In the genomic region with DNA sequence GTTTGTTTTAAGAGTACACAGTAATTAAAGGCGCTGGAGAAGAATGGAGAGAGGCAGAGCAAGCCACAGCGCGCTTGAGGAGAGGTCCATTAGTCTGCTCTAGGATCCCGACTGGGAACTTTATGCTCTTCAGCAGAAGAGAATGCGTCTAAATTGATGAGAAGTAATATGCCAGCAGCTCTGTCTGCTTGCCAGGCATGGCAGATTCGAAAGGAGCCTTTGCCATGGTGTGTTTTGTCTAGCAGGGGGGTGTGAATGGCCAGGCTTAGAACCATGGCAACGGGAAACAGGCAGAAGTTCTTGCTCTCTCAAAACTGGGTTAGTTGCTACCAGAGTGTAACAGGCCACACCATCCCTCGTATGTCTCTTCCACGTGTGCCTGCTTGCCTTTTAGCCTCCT, we compare ENCODE assay signal across 13 mouse cellular contexts.
A peak's percentile ranks its signal among the peaks of the same experiment; 100 is the strongest.
DNase-seq lines count a peak whose midpoint lies in the region; ATAC-seq lines count a peak whose summit lies in the region.
"Had no signal": no experiment of that assay in that cellular context is flagged by ENCODE, and none has a peak within 500 bp of the region (broad histone marks: within the 10 kb centered on the region; RNA-seq: fewer than 3 reads in every experiment).

No protein-coding gene starts in this region.

- no peak overlapping the region for H3K4me3 ChIP-seq in hindbrain, embryonic 15.5 days
- no peak overlapping the region for H3K4me3 ChIP-seq in midbrain, embryonic 15.5 days
- H3K4me3 ChIP-seq: limb, embryonic 13.5 days had no signal

- no peak overlapping the region for H3K9ac ChIP-seq in hindbrain, embryonic 15.5 days
- no peak overlapping the region for H3K9ac ChIP-seq in midbrain, embryonic 15.5 days
- H3K9ac ChIP-seq: limb, embryonic 13.5 days had no signal

- peaks cover 9% of the 10 kb centered on the region; the same call in 1 of the 2 replicates for H3K4me1 ChIP-seq in hindbrain, embryonic 15.5 days (replicated peaks)
- peaks cover 6% of the 10 kb centered on the region for H3K4me1 ChIP-seq in midbrain, embryonic 15.5 days
- H3K4me1 ChIP-seq: limb, embryonic 13.5 days had no signal

- no peaks in the 10 kb centered on the region for H3K27me3 ChIP-seq in hindbrain, embryonic 15.5 days
- H3K27me3 ChIP-seq in midbrain, embryonic 15.5 days (replicated peaks), result no peaks in the 10 kb centered on the region
- H3K27me3 ChIP-seq: limb, embryonic 13.5 days had no signal

- peak; percentile 37 for DNase-seq in layer of hippocampus, adult 11-12 months (ENCODE audit: low spot score)
- DNase-seq in layer of hippocampus, adult 9-10 months (ENCODE audit: low spot score), result no peak
- DNase-seq in brain, embryonic 18.5 days (ENCODE audit: low read depth, low spot score), result peak; percentile 26
- DNase-seq in gastrocnemius, postnatal 4 days (ENCODE audit: low spot score in 2 of 2), result no peak
- DNase-seq in adrenal gland, postnatal 10 days, result no peak
- DNase-seq: cerebellum, adult 9-11 months; gastrocnemius, postnatal 25 days; lung, postnatal 36 days; thymus, postnatal 36 days had no signal

- ATAC-seq in hindbrain, embryonic 15.5 days (ENCODE audit: low FRiP score, low read depth), result peak; percentile 65
- ATAC-seq in midbrain, embryonic 15.5 days (replicated peaks), result peak; percentile 49
- ATAC-seq: activated CD4-positive, CD25-positive, alpha-beta regulatory T cell, adult 4 months had no signal

- no peak overlapping the region; the same call in 1 of the 2 replicates for H3K27ac ChIP-seq in hindbrain, embryonic 15.5 days (replicated peaks)
- 0 out of 2 replicates have a peak overlapping the region, but pooled peaks have one; percentile 15 for H3K27ac ChIP-seq in midbrain, embryonic 15.5 days
- H3K27ac ChIP-seq: limb, embryonic 13.5 days had no signal

- no peaks in the 10 kb centered on the region for H3K9me3 ChIP-seq in hindbrain, embryonic 15.5 days
- no peaks in the 10 kb centered on the region for H3K9me3 ChIP-seq in midbrain, embryonic 15.5 days
- H3K9me3 ChIP-seq: limb, embryonic 13.5 days had no signal

- H3K4me2 ChIP-seq in hindbrain, embryonic 15.5 days, result no peak overlapping the region
- H3K4me2 ChIP-seq in midbrain, embryonic 15.5 days, result no peak overlapping the region
- H3K4me2 ChIP-seq: limb, embryonic 13.5 days had no signal

- WGBS in hindbrain, embryonic 15.5 days, result 35% methylated on average over 9 of the region's 9 CpGs
- 47% methylated on average over 9 of the region's 9 CpGs for WGBS in midbrain, embryonic 15.5 days

- H3K36me3 ChIP-seq in hindbrain, embryonic 15.5 days, result no peaks in the 10 kb centered on the region
- H3K36me3 ChIP-seq in midbrain, embryonic 15.5 days (replicated peaks), result no peaks in the 10 kb centered on the region
- H3K36me3 ChIP-seq: limb, embryonic 13.5 days had no signal

Comparison
In these comparisons a context has a peak if more than half of its experiments do, and no peak if none do; other contexts are left out.
1. DNase-seq: peak in layer of hippocampus, adult 11-12 months (single experiment) and brain, embryonic 18.5 days (single experiment); none in layer of hippocampus, adult 9-10 months (single experiment), gastrocnemius, postnatal 4 days (0 of 2) and adrenal gland, postnatal 10 days (single experiment).